Mouse (Mus musculus) embryonic facial prominence, embryonic 13.5 days (tissue): ENCODE results near the gene Pygl. TPM values are rescaled to one million over a fixed set of nuclear protein-coding genes. Genes with fewer than 3 reads are reported as not detected.

Experiments
- ATAC-seq: fragments of 200-750 bp; cut with Nextera tagmentation; 2 replicates; pipeline ENCODE4 v1.8.0; 2017; ENCODE audit warnings: low read depth; ENCODE audit not compliant: insufficient number of reproducible peaks, insufficient read depth, low FRiP score, low TSS enrichment
- H3K27ac ChIP-seq: fragments of 300-500 bp; sonication (generic); 2 replicates; pipeline ENCODE4 v1.5.1; 2015; ENCODE audit warnings: moderate library complexity, mild to moderate bottlenecking, inconsistent platforms
- H3K27me3 ChIP-seq: fragments of 300-500 bp; sonication (generic); 2 replicates; pipeline ENCODE4 v1.6.1; 2015; ENCODE audit warnings: mild to moderate bottlenecking, inconsistent platforms
- H3K36me3 ChIP-seq: fragments of 300-500 bp; sonication (generic); 2 replicates; pipeline ENCODE4 v1.6.1; 2015; ENCODE audit warnings: mild to moderate bottlenecking, inconsistent platforms
- H3K4me1 ChIP-seq: fragments of 300-500 bp; sonication (generic); 2 replicates; pipeline ENCODE4 v1.6.1; 2015; ENCODE audit warnings: inconsistent platforms
- H3K4me2 ChIP-seq: fragments of 300-500 bp; sonication (generic); 2 replicates; pipeline ENCODE4 v1.6.1; 2015; ENCODE audit warnings: moderate library complexity, mild to moderate bottlenecking, inconsistent platforms
- H3K4me3 ChIP-seq: fragments of 300-500 bp; sonication (generic); 2 replicates; pipeline ENCODE4 v1.5.1; 2015; ENCODE audit warnings: mild to moderate bottlenecking, inconsistent platforms
- H3K9ac ChIP-seq: fragments of 300-500 bp; sonication (generic); 2 replicates; pipeline ENCODE4 v1.6.1; 2015; ENCODE audit warnings: mild to moderate bottlenecking, inconsistent platforms
- H3K9me3 ChIP-seq: fragments of 300-500 bp; sonication (generic); 2 replicates; pipeline ENCODE4 v1.6.1; 2016; ENCODE audit warnings: inconsistent platforms
- WGBS: fragments of 180-500 bp; shearing (Covaris S2); methylation state at CpG from one replicate; pipeline ENCODE4 v1.1.7; 2015; ENCODE audit warnings: mixed read lengths; 5-methylcytosine and 5-hydroxymethylcytosine counted together
- polyA plus RNA-seq: library from polyadenylated mRNA; unstranded; fragments of >200 nt; fragmentation: Nextera tagmentation; extraction: Ambion mirVana; gene quantifications from 2 replicates; pipeline ENCODE4 v1.2.1, GENCODE M21; 2015

The Pygl gene
- polyA plus RNA-seq, 1 experiment from 2014 or later: 16.3 TPM

- Histone ChIP-seq H3K9me3 (no peaks in the 10 kb centered on the region), H3K27me3 (no peaks in the 10 kb centered on the region), H3K4me2 (no peak overlapping the region), H3K27ac (no peak overlapping the region), H3K9ac (no peak overlapping the region), H3K36me3 (no peaks in the 10 kb centered on the region), H3K4me1 (peaks cover 18% of the 10 kb centered on the region), H3K4me3 (no peak overlapping the region)
- 56% methylated on average over 15 of the region's 15 CpGs for WGBS
- no peak for ATAC-seq
Observed at GRCm38 (mm10) chr12:70247683-70248474, 16.6 kb upstream of the Pygl start.

- no peak overlapping the region for H3K4me2 ChIP-seq
- H3K4me3 ChIP-seq: no peak overlapping the region
- H3K36me3 ChIP-seq: no peaks in the 10 kb centered on the region
- H3K9ac ChIP-seq: no peak overlapping the region
- WGBS: 59% methylated on average over 7 of the region's 7 CpGs
- no peaks in the 10 kb centered on the region for H3K9me3 ChIP-seq
- no peak overlapping the region for H3K27ac ChIP-seq
- H3K27me3 ChIP-seq: no peaks in the 10 kb centered on the region
- no peaks in the 10 kb centered on the region for H3K4me1 ChIP-seq
- ATAC-seq: no peak
Observed at GRCm38 (mm10) chr12:70242550-70242949, 11.3 kb upstream of the Pygl start.

GRCm38 (mm10) chr12:70239741-70240140 lies 8.5 kb upstream of the Pygl start:
- Histone ChIP-seq H3K36me3 (no peaks in the 10 kb centered on the region), H3K9me3 (no peaks in the 10 kb centered on the region), H3K9ac (no peak overlapping the region), H3K27ac (no peak overlapping the region), H3K4me2 (no peak overlapping the region), H3K27me3 (no peaks in the 10 kb centered on the region), H3K4me1 (peaks cover 3% of the 10 kb centered on the region), H3K4me3 (no peak overlapping the region)
- 79% methylated on average over 5 of the region's 5 CpGs for WGBS
- no peak for ATAC-seq

GRCm38 (mm10) chr12:70238604-70239003 lies 7.3 kb upstream of the Pygl start:
- no peaks in the 10 kb centered on the region for H3K9me3 ChIP-seq
- no peak overlapping the region for H3K4me2 ChIP-seq
- no peaks in the 10 kb centered on the region for H3K27me3 ChIP-seq
- no peak for ATAC-seq
- H3K4me1 ChIP-seq: peaks cover 4% of the 10 kb centered on the region
- no peak overlapping the region for H3K4me3 ChIP-seq
- 62% methylated on average over 8 of the region's 8 CpGs for WGBS
- H3K36me3 ChIP-seq: no peaks in the 10 kb centered on the region
- no peak overlapping the region for H3K27ac ChIP-seq
- no peak overlapping the region for H3K9ac ChIP-seq

GRCm38 (mm10) chr12:70234938-70235484 lies 3.7 kb upstream of the Pygl start:
- Histone ChIP-seq H3K27ac (no peak overlapping the region), H3K4me1 (peaks cover 4% of the 10 kb centered on the region), H3K4me3 (peak overlapping the region; percentile 41), H3K9me3 (no peaks in the 10 kb centered on the region), H3K4me2 (peak overlapping the region; percentile 71), H3K36me3 (no peaks in the 10 kb centered on the region), H3K27me3 (no peaks in the 10 kb centered on the region), H3K9ac (peak overlapping the region; percentile 64)
- WGBS: 3% methylated on average over 13 of the region's 13 CpGs
- peak; percentile 63; the same call in 1 of the 2 replicates for ATAC-seq

- no peak overlapping the region for H3K9ac ChIP-seq
- H3K9me3 ChIP-seq: no peaks in the 10 kb centered on the region
- H3K4me3 ChIP-seq: no peak overlapping the region
- H3K4me2 ChIP-seq: peak overlapping the region; percentile 71; the same call in 1 of the 2 replicates
- 14% methylated on average over 6 of the region's 6 CpGs for WGBS
- ATAC-seq: no peak
- H3K36me3 ChIP-seq: no peaks in the 10 kb centered on the region
- H3K27me3 ChIP-seq: no peaks in the 10 kb centered on the region
- H3K4me1 ChIP-seq: peaks cover 4% of the 10 kb centered on the region
- H3K27ac ChIP-seq: no peak overlapping the region
Observed at GRCm38 (mm10) chr12:70234411-70234810, 3.1 kb upstream of the Pygl start.

GRCm38 (mm10) chr12:70233637-70234315 lies 2.5 kb upstream of the Pygl start:
- no peaks in the 10 kb centered on the region for H3K27me3 ChIP-seq
- 77% methylated on average over 6 of the region's 6 CpGs for WGBS
- H3K4me2 ChIP-seq: no peak overlapping the region
- H3K27ac ChIP-seq: no peak overlapping the region
- H3K9me3 ChIP-seq: no peaks in the 10 kb centered on the region
- H3K36me3 ChIP-seq: no peaks in the 10 kb centered on the region
- no peak for ATAC-seq
- H3K4me3 ChIP-seq: no peak overlapping the region
- H3K9ac ChIP-seq: no peak overlapping the region
- H3K4me1 ChIP-seq: peaks cover 4% of the 10 kb centered on the region

- WGBS: 46% methylated on average over 5 of the region's 5 CpGs
- Histone ChIP-seq H3K9me3 (no peaks in the 10 kb centered on the region), H3K27ac (no peak overlapping the region), H3K9ac (no peak overlapping the region), H3K4me3 (no peak overlapping the region), H3K4me2 (no peak overlapping the region), H3K4me1 (peaks cover 9% of the 10 kb centered on the region), H3K27me3 (no peaks in the 10 kb centered on the region), H3K36me3 (no peaks in the 10 kb centered on the region)
- no peak for ATAC-seq
Observed at GRCm38 (mm10) chr12:70232020-70232544, 794 bp upstream of the Pygl start.

GRCm38 (mm10) chr12:70228155-70228554 lies 3.1 kb downstream of the Pygl start:
- Histone ChIP-seq H3K4me3 (peak overlapping the region; percentile 57; the same call in 1 of the 2 replicates), H3K9ac (no peak overlapping the region), H3K4me2 (peak overlapping the region; percentile 93), H3K27ac (no peak overlapping the region), H3K27me3 (no peaks in the 10 kb centered on the region), H3K4me1 (peaks cover 13% of the 10 kb centered on the region), H3K9me3 (no peaks in the 10 kb centered on the region), H3K36me3 (no peaks in the 10 kb centered on the region)
- ATAC-seq: no peak
- WGBS: 68% methylated on average over 11 of the region's 11 CpGs

- peak; percentile 82 for ATAC-seq
- peaks cover 13% of the 10 kb centered on the region for H3K4me1 ChIP-seq
- no peak overlapping the region for H3K27ac ChIP-seq
Observed at GRCm38 (mm10) chr12:70227121-70227932, 4.0 kb downstream of the Pygl start.

GRCm38 (mm10) chr12:70226655-70227054 lies 4.6 kb downstream of the Pygl start:
- peak overlapping the region; percentile 76 for H3K9ac ChIP-seq
- no peaks in the 10 kb centered on the region for H3K9me3 ChIP-seq
- peak overlapping the region; percentile 57 for H3K4me3 ChIP-seq
- H3K4me1 ChIP-seq: peaks cover 13% of the 10 kb centered on the region
- WGBS: 34% methylated on average over 5 of the region's 5 CpGs
- no peaks in the 10 kb centered on the region for H3K36me3 ChIP-seq
- peak overlapping the region; percentile 93 for H3K4me2 ChIP-seq
- H3K27ac ChIP-seq: no peak overlapping the region
- no peak for ATAC-seq
- no peaks in the 10 kb centered on the region for H3K27me3 ChIP-seq

More at GRCm38 (mm10) chr12:70227121-70227932, 4.0 kb downstream of the Pygl start:
- no peaks in the 10 kb centered on the region for H3K9me3 ChIP-seq
- no peaks in the 10 kb centered on the region for H3K36me3 ChIP-seq
- WGBS: 1% methylated on average over 52 of the region's 52 CpGs
- H3K9ac ChIP-seq: peak overlapping the region; percentile 76
- no peaks in the 10 kb centered on the region for H3K27me3 ChIP-seq
- H3K4me3 ChIP-seq: peak overlapping the region; percentile 57
- H3K4me2 ChIP-seq: peak overlapping the region; percentile 93
